In the genomic region with DNA sequence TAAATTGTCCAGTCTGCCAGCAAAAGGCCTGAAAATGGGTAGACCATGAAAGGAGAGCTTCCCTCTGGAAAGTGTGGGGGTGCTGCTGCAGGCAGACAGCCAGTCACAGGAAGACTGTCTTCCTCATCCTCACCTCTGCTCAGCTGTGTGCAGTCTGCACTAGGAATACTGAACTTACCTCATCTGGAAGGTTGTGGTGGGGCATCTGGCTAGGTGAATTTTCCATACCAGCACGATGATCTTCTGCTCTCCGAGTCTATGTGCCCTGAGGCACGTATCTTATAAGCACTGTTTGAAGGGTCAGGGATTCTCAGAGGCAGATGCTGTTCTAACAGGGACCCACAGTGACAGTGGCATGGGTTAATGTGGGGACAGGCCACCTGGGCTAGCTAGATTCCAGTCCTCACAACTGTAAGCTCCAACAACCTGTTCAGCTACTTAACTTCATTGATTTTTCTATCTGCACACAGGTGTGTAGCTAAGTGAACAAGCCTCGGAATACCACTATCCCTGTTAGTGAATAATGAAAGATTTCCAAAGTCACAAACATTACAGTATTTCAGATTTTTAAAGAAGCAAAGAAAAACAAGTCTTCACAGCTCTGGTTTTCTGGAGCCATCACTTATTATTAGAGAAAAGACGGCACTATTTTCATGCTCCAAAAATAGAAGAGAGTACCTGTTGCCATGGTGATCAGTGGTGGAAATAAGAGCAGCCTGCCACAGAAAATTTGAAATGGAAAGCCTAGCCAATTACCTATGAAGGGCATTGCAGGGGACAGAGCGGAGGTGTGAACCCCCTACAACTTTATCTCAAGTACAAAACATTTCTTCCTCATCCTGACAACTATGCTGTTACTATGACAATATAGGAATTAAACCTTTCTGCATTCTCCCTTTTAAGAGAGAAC, we compare ENCODE assay signal across 19 mouse cellular contexts.
DNase-seq lines count a peak whose midpoint lies in the region; ATAC-seq and TF ChIP-seq lines count a peak whose summit lies in the region.
"Had no signal": no experiment of that assay in that cellular context is flagged by ENCODE, and none has a peak within 500 bp of the region (broad histone marks: within the 10 kb centered on the region; RNA-seq: fewer than 3 reads in every experiment).

No protein-coding gene starts in this region.

- no peaks in the 10 kb centered on the region for H3K9me3 ChIP-seq in hindbrain, embryonic 10.5 days
- H3K9me3 ChIP-seq in hindbrain, embryonic 12.5 days (replicated peaks), result no peaks in the 10 kb centered on the region
- H3K9me3 ChIP-seq in midbrain, embryonic 10.5 days (replicated peaks), result no peaks in the 10 kb centered on the region
- H3K9me3 ChIP-seq in midbrain, embryonic 13.5 days, result no peaks in the 10 kb centered on the region
- no peaks in the 10 kb centered on the region for H3K9me3 ChIP-seq in hindbrain, postnatal 0 days (ENCODE audit: low read length)
- H3K9me3 ChIP-seq: embryonic facial prominence, embryonic 13.5 days; neural tube, embryonic 13.5 days had no signal

- 79% methylated on average over 6 of the region's 6 CpGs for WGBS in hindbrain, embryonic 10.5 days
- 78% methylated on average over 6 of the region's 6 CpGs for WGBS in hindbrain, embryonic 12.5 days
- WGBS in midbrain, embryonic 10.5 days, result 81% methylated on average over 6 of the region's 6 CpGs
- WGBS in midbrain, embryonic 13.5 days, result 63% methylated on average over 6 of the region's 6 CpGs
- 57% methylated on average over 6 of the region's 6 CpGs for WGBS in hindbrain, postnatal 0 days

- H3K9ac ChIP-seq in hindbrain, embryonic 12.5 days, result no peak overlapping the region
- no peak overlapping the region for H3K9ac ChIP-seq in midbrain, embryonic 13.5 days (replicated peaks)
- H3K9ac ChIP-seq in hindbrain, postnatal 0 days (replicated peaks; ENCODE audit: low read length), result no peak overlapping the region
- H3K9ac ChIP-seq: embryonic facial prominence, embryonic 13.5 days; neural tube, embryonic 13.5 days had no signal

- no peak overlapping the region for H3K4me2 ChIP-seq in hindbrain, embryonic 12.5 days (replicated peaks)
- no peak overlapping the region for H3K4me2 ChIP-seq in midbrain, embryonic 13.5 days (replicated peaks)
- H3K4me2 ChIP-seq in hindbrain, postnatal 0 days (ENCODE audit: low read depth, low read length), result no peak overlapping the region
- H3K4me2 ChIP-seq: embryonic facial prominence, embryonic 13.5 days; heart, embryonic 11.5 days; liver, embryonic 11.5 days; neural tube, embryonic 13.5 days had no signal

- no peak for DNase-seq in hindbrain, embryonic 10.5 days (ENCODE audit: low spot score)
- no peak for DNase-seq in midbrain, embryonic 10.5 days (ENCODE audit: low spot score)
- peak; percentile 58 for DNase-seq in hindbrain, postnatal 0 days (ENCODE audit: low spot score)
- no peak for DNase-seq in urinary bladder, postnatal 4 days (ENCODE audit: low spot score in 2 of 2)
- DNase-seq: cerebellum, adult 9-11 months; gastrocnemius, postnatal 36 days; left cerebral cortex, postnatal 4 days; lung, adult 18-20 months; lung, postnatal 14 days; right cerebral cortex, adult 18-20 months; thymus, postnatal 36 days had no signal

- H3K4me3 ChIP-seq in hindbrain, embryonic 10.5 days, result no peak overlapping the region
- no peak overlapping the region for H3K4me3 ChIP-seq in hindbrain, embryonic 12.5 days
- no peak overlapping the region for H3K4me3 ChIP-seq in midbrain, embryonic 10.5 days
- H3K4me3 ChIP-seq in midbrain, embryonic 13.5 days (replicated peaks), result no peak overlapping the region
- no peak overlapping the region for H3K4me3 ChIP-seq in hindbrain, postnatal 0 days (ENCODE audit: low read length)
- H3K4me3 ChIP-seq: embryonic facial prominence, embryonic 13.5 days; neural tube, embryonic 13.5 days had no signal

- H3K27me3 ChIP-seq in hindbrain, embryonic 10.5 days (ENCODE audit: insufficient read depth, poor library complexity, severe bottlenecking), result no peaks in the 10 kb centered on the region
- no peaks in the 10 kb centered on the region for H3K27me3 ChIP-seq in hindbrain, embryonic 12.5 days
- H3K27me3 ChIP-seq in midbrain, embryonic 10.5 days (ENCODE audit: low read depth, poor library complexity, severe bottlenecking), result no peaks in the 10 kb centered on the region
- H3K27me3 ChIP-seq in midbrain, embryonic 13.5 days, result no peaks in the 10 kb centered on the region
- no peaks in the 10 kb centered on the region for H3K27me3 ChIP-seq in hindbrain, postnatal 0 days (ENCODE audit: insufficient read depth, low read length)
- H3K27me3 ChIP-seq: embryonic facial prominence, embryonic 13.5 days; neural tube, embryonic 13.5 days had no signal

- H3K27ac ChIP-seq in hindbrain, embryonic 10.5 days, result peak overlapping the region; percentile 23; the same call in 1 of the 2 replicates
- no peak overlapping the region for H3K27ac ChIP-seq in hindbrain, embryonic 12.5 days
- peak overlapping the region; percentile 33 for H3K27ac ChIP-seq in midbrain, embryonic 10.5 days (replicated peaks)
- H3K27ac ChIP-seq in midbrain, embryonic 13.5 days, result no peak overlapping the region
- H3K27ac ChIP-seq in hindbrain, postnatal 0 days, result peak overlapping the region; percentile 54; the same call in 1 of the 2 replicates
- H3K27ac ChIP-seq: embryonic facial prominence, embryonic 13.5 days; neural tube, embryonic 13.5 days; stomach, postnatal 0 days had no signal

- no peak for TF ChIP-seq CTCF in hindbrain, postnatal 0 days (IDR thresholded peaks at IDR 0.05; ENCODE audit: low read depth)

- peaks cover 68% of the 10 kb centered on the region for H3K4me1 ChIP-seq in hindbrain, embryonic 10.5 days (replicated peaks)
- H3K4me1 ChIP-seq in hindbrain, embryonic 12.5 days, result peaks cover 16% of the 10 kb centered on the region
- H3K4me1 ChIP-seq in midbrain, embryonic 10.5 days, result peaks cover 52% of the 10 kb centered on the region
- H3K4me1 ChIP-seq in midbrain, embryonic 13.5 days (replicated peaks), result peaks cover 31% of the 10 kb centered on the region
- H3K4me1 ChIP-seq in hindbrain, postnatal 0 days (ENCODE audit: insufficient read depth, low read length), result peaks cover 18% of the 10 kb centered on the region; the same call in 1 of the 2 replicates

- ATAC-seq in hindbrain, embryonic 12.5 days (ENCODE audit: low FRiP score), result no peak
- ATAC-seq in midbrain, embryonic 13.5 days, result no peak
- peak; percentile 58; the same call in 1 of the 2 replicates for ATAC-seq in hindbrain, postnatal 0 days
- no peak for ATAC-seq in erythroid progenitor cell, adult 5-6 weeks (replicated peaks; ENCODE audit: low FRiP score, poor library complexity, severe bottlenecking)

- H3K36me3 ChIP-seq in hindbrain, embryonic 10.5 days, result no peaks in the 10 kb centered on the region
- H3K36me3 ChIP-seq in hindbrain, embryonic 12.5 days, result no peaks in the 10 kb centered on the region
- no peaks in the 10 kb centered on the region for H3K36me3 ChIP-seq in midbrain, embryonic 10.5 days
- H3K36me3 ChIP-seq in midbrain, embryonic 13.5 days, result no peaks in the 10 kb centered on the region
- H3K36me3 ChIP-seq in hindbrain, postnatal 0 days (ENCODE audit: insufficient read depth, low read length), result no peaks in the 10 kb centered on the region
- H3K36me3 ChIP-seq: embryonic facial prominence, embryonic 13.5 days; neural tube, embryonic 13.5 days had no signal

Comparison
In these comparisons a context has a peak if more than half of its experiments do, and no peak if none do; other contexts are left out.
1. H3K27ac ChIP-seq: peak in hindbrain, embryonic 10.5 days (single experiment), midbrain, embryonic 10.5 days (single experiment) and hindbrain, postnatal 0 days (single experiment); none in hindbrain, embryonic 12.5 days (single experiment) and midbrain, embryonic 13.5 days (single experiment).